Mouse (Mus musculus) adrenal gland, adult 10 weeks (tissue): ENCODE measurements around the gene Tmem87b. TPM values are rescaled to one million over a fixed set of nuclear protein-coding genes. Genes with fewer than 3 reads are reported as not detected.

Experiments used
- polyA plus RNA-seq: library from polyadenylated mRNA; stranded (reverse); fragments of 350-450 nt; fragmentation: Illumina TruSeq; extraction: RNeasy Lipid Tissue Mini Kit (QIAGEN cat#74804); gene quantifications from one replicate; pipeline ENCODE4 v1.2.3, GENCODE M21; 2014; ENCODE audit warnings: low read depth, low replicate concordance

The Tmem87b gene
- 82.9 TPM for polyA plus RNA-seq

GRCm38 (mm10) chr2:128817786-128818681 lies at the start of gene Tmem87b:
Gene Tmem87b (plus strand): TSS chr2:128818118.

GRCm38 (mm10) chr2:128862636-128863035 lies 44.7 kb downstream of the Tmem87b start, which contains the start of gene Fbln7:
Gene Fbln7 (plus strand): TSS chr2:128862981.

Other genes with a start within 250 kb of the Tmem87b start
- gene Spdye4c, start 226.9 kb upstream of the Tmem87b start, polyA plus RNA-seq, result not detected
- gene Anapc1, start 130.7 kb upstream of the Tmem87b start, polyA plus RNA-seq, result 84.3 TPM
- gene Mertk, start 119.2 kb upstream of the Tmem87b start, polyA plus RNA-seq, result 19.7 TPM
- gene Fbln7, start 44.9 kb downstream of the Tmem87b start, polyA plus RNA-seq, result 3.1 TPM
- gene Zc3h8, start 126.0 kb downstream of the Tmem87b start, polyA plus RNA-seq, result 8.2 TPM
- 10.0 TPM for gene Zc3h6, start 149.3 kb downstream of the Tmem87b start, polyA plus RNA-seq
- gene Gm10762, start 149.6 kb downstream of the Tmem87b start, polyA plus RNA-seq, result 5.0 TPM
- not detected for gene Vinac1, start 230.1 kb downstream of the Tmem87b start, polyA plus RNA-seq
- gene Ttl, start 247.8 kb downstream of the Tmem87b start, polyA plus RNA-seq, result 13.9 TPM